Mouse (Mus musculus): ENCODE data around the gene Fbxo48.

Fbxo48 gene

GRCm38 (mm10) chr11:16969650-16970049, 18.5 kb downstream of the Fbxo48 start:
- DNase-seq (ENCODE audit: inconsistent age in 2 of 2, low spot score in 1 of 2): no peak

- no peak for DNase-seq (ENCODE audit: inconsistent age in 2 of 2, low spot score in 1 of 2)
These were observed 20.9 kb downstream of the Fbxo48 start for GRCm38 (mm10) chr11:16972027-16972426.

GRCm38 (mm10) chr11:16973086-16973485, 21.9 kb downstream of the Fbxo48 start:
- no peak for DNase-seq (ENCODE audit: inconsistent age in 2 of 2, low spot score in 1 of 2)

- DNase-seq (ENCODE audit: inconsistent age in 2 of 2, low spot score in 1 of 2): no peak
These were observed 25.8 kb downstream of the Fbxo48 start for GRCm38 (mm10) chr11:16976937-16977336.

GRCm38 (mm10) chr11:16977611-16978010, 26.4 kb downstream of the Fbxo48 start:
- no peak for DNase-seq (ENCODE audit: inconsistent age in 2 of 2, low spot score in 1 of 2)

- DNase-seq (ENCODE audit: inconsistent age in 2 of 2, low spot score in 1 of 2): no peak
These were observed 27.1 kb downstream of the Fbxo48 start for GRCm38 (mm10) chr11:16978161-16978707.

- no peak for DNase-seq (ENCODE audit: inconsistent age in 2 of 2, low spot score in 1 of 2)
These were observed 35.5 kb downstream of the Fbxo48 start for GRCm38 (mm10) chr11:16986550-16987187.

GRCm38 (mm10) chr11:16987745-16988328, 36.7 kb downstream of the Fbxo48 start:
- DNase-seq (ENCODE audit: inconsistent age in 2 of 2, low spot score in 1 of 2): peak in 1 of 2 experiments; percentile 72

GRCm38 (mm10) chr11:16989885-16990284, 38.7 kb downstream of the Fbxo48 start:
- DNase-seq (ENCODE audit: inconsistent age in 2 of 2, low spot score in 1 of 2): no peak

GRCm38 (mm10) chr11:16992880-16993279, 41.7 kb downstream of the Fbxo48 start:
- DNase-seq (ENCODE audit: inconsistent age in 2 of 2, low spot score in 1 of 2): no peak

GRCm38 (mm10) chr11:16996818-16997217, 45.6 kb downstream of the Fbxo48 start:
- no peak for DNase-seq (ENCODE audit: inconsistent age in 2 of 2, low spot score in 1 of 2)

- DNase-seq (ENCODE audit: inconsistent age in 2 of 2, low spot score in 1 of 2): no peak
These were observed 46.3 kb downstream of the Fbxo48 start for GRCm38 (mm10) chr11:16997465-16997864.

- no peak for DNase-seq (ENCODE audit: inconsistent age in 2 of 2, low spot score in 1 of 2)
These were observed 48.2 kb downstream of the Fbxo48 start for GRCm38 (mm10) chr11:16999387-16999786.

GRCm38 (mm10) chr11:16999933-17000332, 48.8 kb downstream of the Fbxo48 start:
- DNase-seq (ENCODE audit: inconsistent age in 2 of 2, low spot score in 1 of 2): no peak

- DNase-seq (ENCODE audit: inconsistent age in 2 of 2, low spot score in 1 of 2): peak; percentile 38 to 79
These were observed 49.5 kb downstream of the Fbxo48 start for GRCm38 (mm10) chr11:17000353-17001334.

GRCm38 (mm10) chr11:17002739-17003373, 51.7 kb downstream of the Fbxo48 start:
- no peak for DNase-seq (ENCODE audit: inconsistent age in 2 of 2, low spot score in 1 of 2)

- DNase-seq (ENCODE audit: inconsistent age in 2 of 2, low spot score in 1 of 2): no peak
These were observed 52.6 kb downstream of the Fbxo48 start for GRCm38 (mm10) chr11:17003757-17004156.
